Mouse (Mus musculus) midbrain, embryonic 16.5 days (tissue): Measurements from ENCODE around the gene Arhgap22. TPM values are rescaled to one million over a fixed set of nuclear protein-coding genes. Genes with fewer than 3 reads are reported as not detected.

Experiments
- ATAC-seq: fragments of 200-750 bp; cut with Nextera tagmentation; 2 replicates; pipeline ENCODE4 v1.8.0; 2017; ENCODE audit warnings: moderate TSS enrichment
- H3K27ac ChIP-seq: fragments of 300-500 bp; sonication (generic); 2 replicates; pipeline ENCODE4 v1.5.1; 2014; ENCODE audit warnings: mild to moderate bottlenecking, low read length, mixed read lengths
- H3K27me3 ChIP-seq: fragments of 300-500 bp; sonication (generic); 2 replicates; pipeline ENCODE4 v1.6.1; 2014; ENCODE audit warnings: low read depth, low read length, mixed read lengths; ENCODE audit not compliant: control insufficient read depth, insufficient read depth
- H3K36me3 ChIP-seq: fragments of 300-500 bp; sonication (generic); 2 replicates; pipeline ENCODE4 v1.6.1; 2014; ENCODE audit warnings: mild to moderate bottlenecking, low read length, moderate library complexity, mixed read lengths; ENCODE audit not compliant: control insufficient read depth, insufficient read depth
- H3K4me1 ChIP-seq: fragments of 300-500 bp; sonication (generic); 2 replicates; pipeline ENCODE4 v1.6.1; 2014; ENCODE audit warnings: mild to moderate bottlenecking, low read length, mixed read lengths; ENCODE audit not compliant: control insufficient read depth, insufficient read depth
- H3K4me2 ChIP-seq: fragments of 300-500 bp; sonication (generic); 2 replicates; pipeline ENCODE4 v1.6.1; 2014; ENCODE audit warnings: mild to moderate bottlenecking, low read length, mixed read lengths
- H3K4me3 ChIP-seq: fragments of 300-500 bp; sonication (generic); 2 replicates; pipeline ENCODE4 v1.5.1; 2014; ENCODE audit warnings: low read depth, mild to moderate bottlenecking, low read length, moderate library complexity, mixed read lengths
- H3K9ac ChIP-seq: fragments of 300-500 bp; sonication (generic); 2 replicates; pipeline ENCODE4 v1.6.1; 2014; ENCODE audit warnings: low read depth, low read length, mixed read lengths
- H3K9me3 ChIP-seq: fragments of 300-500 bp; sonication (generic); replicated peaks from 2 replicates; pipeline ENCODE4 v1.6.1; 2014; ENCODE audit warnings: mild to moderate bottlenecking, low read length, mixed read lengths; ENCODE audit not compliant: control insufficient read depth, poor library complexity, severe bottlenecking
- WGBS: fragments of 180-500 bp; shearing (Covaris S2); extraction: QIAGEN DNeasy Blood & Tissue Kit; methylation state at CpG from one replicate; pipeline ENCODE4 v1.1.7; 2014; 5-methylcytosine and 5-hydroxymethylcytosine counted together
- polyA plus RNA-seq: library from polyadenylated mRNA; unstranded; fragments of >200 nt; fragmentation: Nextera tagmentation; extraction: Ambion mirVana; gene quantifications from 2 replicates; pipeline ENCODE4 v1.2.1, GENCODE M21; 2015

The Arhgap22 gene
- polyA plus RNA-seq, 1 experiment from 2014 or later = 2.6 TPM

GRCm38 (mm10) chr14:33346546-33346945, 132.7 kb downstream of the Arhgap22 start:
- no peak overlapping the region for H3K9ac ChIP-seq
- no peak for ATAC-seq
- no peaks in the 10 kb centered on the region for H3K9me3 ChIP-seq
- H3K4me2 ChIP-seq = no peak overlapping the region
- H3K27me3 ChIP-seq = peaks cover 16% of the 10 kb centered on the region
- 77% methylated on average over 6 of the region's 6 CpGs for WGBS
- no peaks in the 10 kb centered on the region for H3K36me3 ChIP-seq
- H3K27ac ChIP-seq = no peak overlapping the region
- H3K4me3 ChIP-seq = no peak overlapping the region
- no peaks in the 10 kb centered on the region for H3K4me1 ChIP-seq

- ATAC-seq = no peak
- WGBS = 69% methylated on average over 4 of the region's 4 CpGs
- Histone ChIP-seq H3K27ac (no peak overlapping the region), H3K27me3 (peaks cover 28% of the 10 kb centered on the region), H3K4me1 (no peaks in the 10 kb centered on the region), H3K9ac (no peak overlapping the region), H3K36me3 (no peaks in the 10 kb centered on the region), H3K9me3 (no peaks in the 10 kb centered on the region), H3K4me2 (no peak overlapping the region), H3K4me3 (no peak overlapping the region)
These were observed 133.9 kb downstream of the Arhgap22 start for GRCm38 (mm10) chr14:33347738-33348137.

GRCm38 (mm10) chr14:33348146-33348545, 134.3 kb downstream of the Arhgap22 start:
- Histone ChIP-seq H3K9me3 (no peaks in the 10 kb centered on the region), H3K9ac (no peak overlapping the region), H3K36me3 (no peaks in the 10 kb centered on the region), H3K4me1 (no peaks in the 10 kb centered on the region), H3K27ac (no peak overlapping the region), H3K4me3 (no peak overlapping the region), H3K27me3 (peaks cover 29% of the 10 kb centered on the region), H3K4me2 (no peak overlapping the region)
- ATAC-seq = no peak
- WGBS = 100% methylated on average over 1 of the region's 1 CpGs

- Histone ChIP-seq H3K4me3 (peak overlapping the region; percentile 57), H3K36me3 (no peaks in the 10 kb centered on the region), H3K9me3 (no peaks in the 10 kb centered on the region), H3K4me1 (no peaks in the 10 kb centered on the region), H3K27me3 (peaks cover 29% of the 10 kb centered on the region), H3K4me2 (peak overlapping the region; percentile 95), H3K27ac (no peak overlapping the region), H3K9ac (peak overlapping the region; percentile 77)
- WGBS = 1% methylated on average over 39 of the region's 42 CpGs
- ATAC-seq = no peak; the same call in 1 of the 2 replicates
These were observed 137.2 kb downstream of the Arhgap22 start for GRCm38 (mm10) chr14:33351019-33351418.

GRCm38 (mm10) chr14:33351984-33352722, 138.3 kb downstream of the Arhgap22 start:
- no peak for ATAC-seq
- Histone ChIP-seq H3K9ac (no peak overlapping the region), H3K9me3 (no peaks in the 10 kb centered on the region), H3K27me3 (peaks cover 29% of the 10 kb centered on the region), H3K4me3 (no peak overlapping the region), H3K4me2 (no peak overlapping the region), H3K36me3 (no peaks in the 10 kb centered on the region), H3K27ac (no peak overlapping the region), H3K4me1 (no peaks in the 10 kb centered on the region)
- WGBS = 78% methylated on average over 6 of the region's 6 CpGs

GRCm38 (mm10) chr14:33352890-33353289, 139.1 kb downstream of the Arhgap22 start:
- Histone ChIP-seq H3K4me1 (no peaks in the 10 kb centered on the region), H3K27ac (no peak overlapping the region), H3K4me2 (no peak overlapping the region), H3K4me3 (no peak overlapping the region), H3K9ac (no peak overlapping the region), H3K27me3 (peaks cover 29% of the 10 kb centered on the region), H3K36me3 (no peaks in the 10 kb centered on the region), H3K9me3 (no peaks in the 10 kb centered on the region)
- WGBS = 85% methylated on average over 6 of the region's 6 CpGs
- no peak for ATAC-seq

- 93% methylated on average over 5 of the region's 5 CpGs for WGBS
- Histone ChIP-seq H3K4me1 (no peaks in the 10 kb centered on the region), H3K4me2 (no peak overlapping the region), H3K27me3 (peaks cover 20% of the 10 kb centered on the region), H3K27ac (no peak overlapping the region), H3K9me3 (no peaks in the 10 kb centered on the region), H3K36me3 (no peaks in the 10 kb centered on the region), H3K9ac (no peak overlapping the region), H3K4me3 (no peak overlapping the region)
- ATAC-seq = no peak
These were observed 141.4 kb downstream of the Arhgap22 start for GRCm38 (mm10) chr14:33355276-33355675.

GRCm38 (mm10) chr14:33357600-33358368, 144.0 kb downstream of the Arhgap22 start:
- Histone ChIP-seq H3K4me2 (no peak overlapping the region), H3K4me3 (no peak overlapping the region), H3K9me3 (no peaks in the 10 kb centered on the region), H3K27me3 (peaks cover under 1% of the 10 kb centered on the region; the same call in 1 of the 2 replicates), H3K27ac (no peak overlapping the region), H3K36me3 (no peaks in the 10 kb centered on the region), H3K9ac (no peak overlapping the region), H3K4me1 (peaks cover 2% of the 10 kb centered on the region; the same call in 1 of the 2 replicates)
- ATAC-seq = no peak
- 68% methylated on average over 12 of the region's 12 CpGs for WGBS

- no peak overlapping the region for H3K27ac ChIP-seq
- H3K36me3 ChIP-seq = no peaks in the 10 kb centered on the region
- no peaks in the 10 kb centered on the region for H3K9me3 ChIP-seq
- no peak overlapping the region for H3K4me2 ChIP-seq
- H3K9ac ChIP-seq = no peak overlapping the region
- no peak for ATAC-seq
- 90% methylated on average over 8 of the region's 8 CpGs for WGBS
- H3K4me3 ChIP-seq = no peak overlapping the region
- H3K4me1 ChIP-seq = peaks cover 2% of the 10 kb centered on the region; the same call in 1 of the 2 replicates
- no peaks in the 10 kb centered on the region for H3K27me3 ChIP-seq
These were observed 145.1 kb downstream of the Arhgap22 start for GRCm38 (mm10) chr14:33358891-33359290.
